Mouse (Mus musculus) ES-E14 (cell line): ENCODE results near the gene C1ql1. TPM values are rescaled to one million over a fixed set of nuclear protein-coding genes. Genes with fewer than 3 reads are reported as not detected.

Experiments
- DNase-seq: peaks from one replicate; pipeline ENCODE4 v3.0.0-alpha.2; 2013; ENCODE audit warnings: low read depth, low spot score
- H3K27ac ChIP-seq: 2 replicates; pipeline ENCODE4 v1.5.1; 2012; ENCODE audit warnings: low read depth, mild to moderate bottlenecking, low read length, moderate library complexity, mixed read lengths; ENCODE audit not compliant: poor library complexity, insufficient read depth, severe bottlenecking
- H3K36me3 ChIP-seq: 2 replicates; pipeline ENCODE4 v1.6.1; 2012; ENCODE audit warnings: mild to moderate bottlenecking, low read length, moderate library complexity, mixed read lengths; ENCODE audit not compliant: control insufficient read depth, poor library complexity, insufficient read depth, severe bottlenecking
- H3K4me1 ChIP-seq, 2 experiments: fragments of 150-350 bp in 1 of 2; sonication (generic) in 1 of 2; 2 replicates each; pipeline ENCODE4 v1.6.1; 2012; ENCODE audit warnings: low read length in 2 of 2, mild to moderate bottlenecking in 1 of 2, mixed read lengths in 1 of 2; ENCODE audit not compliant: control insufficient read depth in 2 of 2, insufficient read depth in 2 of 2, poor library complexity in 1 of 2
- H3K4me3 ChIP-seq, 2 experiments: fragments of 150-350 bp in 1 of 2; sonication (generic) in 1 of 2; 2 replicates each; pipeline ENCODE4 v1.5.1; 2012; ENCODE audit warnings: low read length in 2 of 2, low read depth in 1 of 2, mild to moderate bottlenecking in 1 of 2, mixed read lengths in 1 of 2; ENCODE audit not compliant: insufficient read depth in 1 of 2, poor library complexity in 1 of 2, severe bottlenecking in 1 of 2
- H3K9ac ChIP-seq: 2 replicates; pipeline ENCODE4 v1.6.1; 2012; ENCODE audit warnings: low read depth, mild to moderate bottlenecking, low read length, mixed read lengths; ENCODE audit not compliant: poor library complexity, insufficient read depth, severe bottlenecking
- H3K9me3 ChIP-seq: fragments of 150-350 bp; sonication (generic); 2 replicates; pipeline ENCODE4 v1.6.1; 2012; ENCODE audit warnings: low read depth, mild to moderate bottlenecking, low read length; ENCODE audit not compliant: control insufficient read depth, insufficient read depth
- CHD2 ChIP-seq: IDR thresholded peaks from 2 replicates; pipeline ENCODE4 v1.6.1; 2014; ENCODE audit warnings: mild to moderate bottlenecking, low read depth, low read length, inconsistent platforms
- HCFC1 ChIP-seq: IDR thresholded peaks from 2 replicates; pipeline ENCODE4 v1.6.1; 2012; ENCODE audit warnings: low read length, inconsistent platforms, borderline replicate concordance; ENCODE audit not compliant: insufficient read depth
- MAFK ChIP-seq: IDR thresholded peaks from 2 replicates; pipeline ENCODE4 v1.6.1; 2014; ENCODE audit warnings: mild to moderate bottlenecking, low read depth, low read length, inconsistent platforms; ENCODE audit not compliant: insufficient read depth
- ZC3H11A ChIP-seq: IDR thresholded peaks from 2 replicates; pipeline ENCODE4 v1.6.1; 2012; ENCODE audit warnings: low read depth, mild to moderate bottlenecking, inconsistent platforms, low read length, borderline replicate concordance
- ZNF384 ChIP-seq: IDR thresholded peaks from 2 replicates; pipeline ENCODE4 v1.6.1; 2012; ENCODE audit warnings: low read depth, low read length, inconsistent platforms
- in situ Hi-C, 2 experiments: fragments of 600-800 bp; cut with MboI; formaldehyde crosslinking; loops; one replicate each; pipeline ENCODE4 v1.15.1; 2025; ENCODE audit warnings: low sequenced_read_pairs in 2 of 2, inconsistent platforms in 1 of 2; ENCODE audit not compliant: unreplicated experiment in 2 of 2
- total RNA-seq: library from RNA; depleted of rRNA; stranded (reverse); fragments of 300-350 nt; gene quantifications from 2 replicates; pipeline ENCODE4 v1.2.3, GENCODE M21; 2012

The C1ql1 gene
- total RNA-seq, 1 experiment: 3.3 TPM

DNA sequence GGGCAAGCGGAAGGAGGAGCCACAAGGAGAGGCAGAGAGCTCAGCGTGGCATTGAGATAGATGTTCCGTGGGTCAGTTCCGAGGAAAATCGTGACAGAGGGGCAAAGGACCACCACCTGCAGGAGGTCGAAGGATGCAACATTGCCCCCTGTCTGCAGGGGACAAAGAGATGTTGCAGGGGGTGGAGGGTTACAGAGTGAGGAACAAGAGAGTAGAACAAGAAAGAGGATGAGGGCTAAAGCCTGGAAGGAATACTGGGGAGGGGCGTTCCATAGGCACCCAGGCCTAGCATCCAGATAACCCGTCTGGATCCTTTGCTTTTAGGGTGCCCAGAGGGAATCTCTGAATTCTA is 480 bp upstream of the C1ql1 start:
- Histone ChIP-seq H3K36me3 (no peaks in the 10 kb centered on the region), H3K9me3 (no peaks in the 10 kb centered on the region), H3K9ac (no peak overlapping the region), H3K27ac (no peak overlapping the region), H3K4me3 (peak overlapping the region; percentile 9 to 63; a peak in 3 of 4 replicates), H3K4me1 (peaks cover 0 to 5% of the 10 kb centered on the region in 2 experiments; a peak in 1 of 4 replicates)
- no peak for DNase-seq
- in situ Hi-C loops: no loop called here
- TF ChIP-seq CHD2 (no peak), ZC3H11A (no peak), HCFC1 (no peak), MAFK (no peak), ZNF384 (no peak)

DNA sequence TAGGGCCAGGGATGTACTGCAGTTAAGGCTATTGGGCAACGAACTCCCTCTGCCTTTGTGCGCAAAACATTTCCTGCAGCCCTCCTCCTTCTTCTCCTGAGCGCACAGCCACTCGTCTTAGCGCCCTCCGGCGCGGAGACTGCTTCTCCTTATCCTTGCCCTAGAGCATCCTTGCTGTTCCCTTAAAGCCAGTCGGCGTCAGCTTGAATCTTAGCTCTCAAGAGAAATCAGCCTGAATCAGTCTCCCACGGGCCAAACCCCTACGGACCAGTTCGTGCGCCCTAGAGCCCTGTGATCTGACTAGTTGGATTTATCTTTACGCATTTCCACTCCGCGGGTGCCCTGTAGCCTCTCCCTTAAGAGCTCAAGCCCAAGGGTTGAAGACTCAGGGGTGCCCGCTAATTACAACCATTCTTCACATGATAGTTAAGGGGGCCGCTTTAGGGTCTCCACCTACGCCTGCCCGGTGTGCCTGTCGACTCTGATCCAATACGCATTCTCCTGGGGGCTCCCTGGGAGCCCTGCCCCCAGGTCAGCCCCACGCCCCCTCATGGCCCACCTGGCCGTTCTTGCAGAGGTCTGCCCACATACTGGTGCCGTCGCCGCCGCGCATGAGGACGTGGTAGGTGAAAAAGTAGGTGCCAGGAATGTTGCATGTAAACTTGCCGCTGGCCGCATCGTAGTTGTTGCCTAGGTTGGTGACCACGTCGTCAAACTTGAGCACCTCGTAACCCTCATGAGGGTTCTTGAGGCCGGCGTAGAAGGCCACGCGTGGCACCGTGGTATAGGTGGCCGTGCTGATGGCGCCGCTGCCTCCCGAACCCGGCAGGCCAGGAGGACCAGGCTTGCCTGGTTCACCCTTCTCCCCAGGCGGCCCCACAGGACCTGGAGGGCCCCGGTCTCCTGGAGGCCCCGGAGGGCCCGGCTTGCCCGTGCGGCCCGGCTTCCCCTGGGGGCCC is 903 bp downstream of the C1ql1 start:
- Histone ChIP-seq H3K4me1 (peaks cover 0 to 5% of the 10 kb centered on the region in 2 experiments; a peak in 1 of 4 replicates), H3K4me3 (peak overlapping the region; percentile 63 to 75; a peak in 3 of 4 replicates), H3K36me3 (no peaks in the 10 kb centered on the region), H3K27ac (no peak overlapping the region), H3K9me3 (no peaks in the 10 kb centered on the region), H3K9ac (peak overlapping the region; percentile 69)
- TF ChIP-seq MAFK (no peak), ZNF384 (no peak), CHD2 (no peak), ZC3H11A (no peak), HCFC1 (no peak)
- no peak for DNase-seq
- in situ Hi-C loops: no loop called here

DNA sequence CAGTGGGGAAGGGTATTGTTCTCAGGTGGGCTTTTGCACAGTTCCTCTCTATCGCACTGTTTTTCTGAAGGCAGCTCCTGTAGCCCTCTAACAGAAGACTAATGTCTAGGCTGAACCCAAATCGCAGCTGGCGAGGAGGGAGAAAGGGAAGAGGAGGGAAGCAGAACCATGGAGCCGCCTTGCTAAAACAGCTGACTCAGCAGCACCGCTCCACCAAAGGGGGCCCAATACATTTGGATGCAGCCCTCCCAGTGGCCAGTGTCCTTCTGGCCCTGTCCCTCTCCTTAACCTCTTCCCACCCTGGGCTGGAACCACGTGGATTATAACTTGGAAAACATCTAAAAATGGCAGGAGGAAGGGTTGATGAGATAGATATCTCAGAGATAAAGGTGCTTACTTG is 5.3 kb downstream of the C1ql1 start:
- no peak overlapping the region for H3K9ac ChIP-seq
- no peak for DNase-seq
- H3K4me1 ChIP-seq: peaks cover 0 to 4% of the 10 kb centered on the region in 2 experiments; a peak in 2 of 4 replicates
- no peak overlapping the region for H3K27ac ChIP-seq
- no peak overlapping the region for H3K4me3 ChIP-seq
- in situ Hi-C loops: no loop called here
- peaks cover 3% of the 10 kb centered on the region; the same call in 1 of the 2 replicates for H3K36me3 ChIP-seq
- no peaks in the 10 kb centered on the region for H3K9me3 ChIP-seq
- TF ChIP-seq ZNF384 (no peak), MAFK (peak; percentile 93)

DNA sequence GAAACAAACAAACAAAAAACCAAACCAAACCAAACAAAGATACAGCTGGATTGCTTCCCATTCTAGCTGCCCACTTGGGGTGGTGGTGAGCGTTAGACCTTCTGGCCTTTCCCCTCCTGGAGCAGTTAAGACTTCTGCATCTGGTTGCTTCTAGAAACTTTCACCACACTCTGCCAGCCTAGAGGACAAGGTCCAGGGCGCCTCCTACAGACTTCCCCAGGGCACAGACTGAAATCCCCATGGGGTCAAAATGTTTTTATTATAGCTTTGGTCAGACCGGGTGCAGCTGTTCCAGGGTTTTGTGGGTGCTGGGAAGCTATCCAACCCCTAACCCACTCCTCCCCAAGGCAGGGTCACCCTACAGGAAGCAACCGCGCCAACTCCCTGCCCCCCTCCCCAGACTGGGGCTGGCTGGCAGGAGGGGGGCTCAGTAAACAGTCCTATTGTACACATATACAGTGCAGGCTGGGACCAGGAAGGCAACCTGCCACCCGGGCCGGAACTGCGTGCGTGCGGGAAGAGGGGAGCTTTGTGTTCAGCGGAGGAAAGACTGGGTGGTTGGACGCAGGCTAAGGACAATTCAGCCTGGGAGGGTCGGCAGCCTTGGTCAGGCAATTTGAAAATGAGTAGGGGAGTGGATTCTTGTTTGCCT is 7.3 kb downstream of the C1ql1 start:
- no peak overlapping the region for H3K27ac ChIP-seq
- no peak overlapping the region for H3K4me3 ChIP-seq
- H3K9ac ChIP-seq: no peak overlapping the region
- TF ChIP-seq ZC3H11A (no peak), MAFK (no peak), ZNF384 (no peak), CHD2 (no peak), HCFC1 (no peak)
- H3K9me3 ChIP-seq: no peaks in the 10 kb centered on the region
- DNase-seq: no peak
- H3K36me3 ChIP-seq: peaks cover 3% of the 10 kb centered on the region; the same call in 1 of the 2 replicates
- in situ Hi-C loops: no loop called here
- H3K4me1 ChIP-seq: peaks cover 0 to 2% of the 10 kb centered on the region in 2 experiments; a peak in 2 of 4 replicates
